Mouse (Mus musculus) C2C12 (cell line): ENCODE measurements at regions not wholly inside any gene's neighbourhood (a gene's known extent, or its start where the extent isn't known, plus 50 kb on each side); places are given as distances from the start of the nearest gene placed in this dataset.

Experiments
- H3K27me3 ChIP-seq: one replicate; pipeline ENCODE4 v1.6.1; 2011; ENCODE audit not compliant: control insufficient read depth, insufficient read depth, insufficient read length
- H3K36me3 ChIP-seq: one replicate; pipeline ENCODE4 v1.6.1; 2011; ENCODE audit not compliant: control insufficient read depth, insufficient read depth
- H3K4me3 ChIP-seq: one replicate; pipeline ENCODE4 v1.5.1; 2011; ENCODE audit warnings: mild to moderate bottlenecking, control low read depth; ENCODE audit not compliant: poor library complexity, insufficient read depth, severe bottlenecking
- H3K79me2 ChIP-seq: one replicate; pipeline ENCODE4 v1.6.1; 2011; ENCODE audit not compliant: control insufficient read depth, insufficient read depth
- H3K79me3 ChIP-seq: one replicate; pipeline ENCODE4 v1.6.1; 2011; ENCODE audit warnings: low read depth, control low read depth
- H3ac ChIP-seq: one replicate; pipeline ENCODE3; 2011; ENCODE audit warnings: low read depth; ENCODE audit not compliant: control insufficient read depth, insufficient read length
- CEBPB ChIP-seq: IDR thresholded peaks from one replicate; pipeline ENCODE4 v1.6.1; 2011; ENCODE audit warnings: low read depth, mild to moderate bottlenecking, control low read depth, moderate library complexity
- CTCF ChIP-seq: IDR thresholded peaks from one replicate; pipeline ENCODE4 v1.5.1; 2011; ENCODE audit not compliant: control insufficient read depth, insufficient read depth, insufficient read length
- FOSL1 ChIP-seq: IDR thresholded peaks from one replicate; pipeline ENCODE4 v1.8.0; 2011; ENCODE audit warnings: mild to moderate bottlenecking, low read length; ENCODE audit not compliant: poor library complexity, insufficient read depth, severe bottlenecking
- MAX ChIP-seq: IDR thresholded peaks from one replicate; pipeline ENCODE4 v1.6.1; 2011; ENCODE audit warnings: mild to moderate bottlenecking, control low read depth
- MYOD1 ChIP-seq: IDR thresholded peaks from one replicate; pipeline ENCODE4 v1.6.1; 2011; ENCODE audit warnings: low read depth; ENCODE audit not compliant: control insufficient read depth, insufficient read length
- MYOG ChIP-seq: IDR thresholded peaks from one replicate; pipeline ENCODE4 v1.6.1; 2011; ENCODE audit not compliant: control insufficient read depth, insufficient read length; ENCODE audit errors: extremely low read depth
- USF1 ChIP-seq: IDR thresholded peaks from one replicate; pipeline ENCODE4 v1.6.1; 2011; ENCODE audit warnings: low read depth, mild to moderate bottlenecking, control low read depth, moderate library complexity

- H3K79me2 ChIP-seq: no peaks in the 10 kb centered on the region
- no peaks in the 10 kb centered on the region for H3K36me3 ChIP-seq
- no peaks in the 10 kb centered on the region for H3K27me3 ChIP-seq
- no peak overlapping the region for H3ac ChIP-seq
- no peak overlapping the region for H3K4me3 ChIP-seq
- TF ChIP-seq CTCF: no peak
- TF ChIP-seq FOSL1: no peak
- no peak for TF ChIP-seq USF1
- TF ChIP-seq MAX: no peak
- no peak for TF ChIP-seq MYOD1
- TF ChIP-seq CEBPB: no peak
- no peak for TF ChIP-seq MYOG
- no peaks in the 10 kb centered on the region for H3K79me3 ChIP-seq
Observed at GRCm38 (mm10) chr15:25305801-25306200, 107.8 kb downstream of the Basp1 start.

- Histone ChIP-seq H3K36me3 (no peaks in the 10 kb centered on the region), H3K79me2 (no peaks in the 10 kb centered on the region), H3K27me3 (no peaks in the 10 kb centered on the region), H3K4me3 (no peak overlapping the region), H3ac (no peak overlapping the region), H3K79me3 (no peaks in the 10 kb centered on the region)
- TF ChIP-seq CEBPB: no peak
- no peak for TF ChIP-seq CTCF
- no peak for TF ChIP-seq FOSL1
- TF ChIP-seq MYOG: no peak
- TF ChIP-seq MYOD1: no peak
- no peak for TF ChIP-seq USF1
- no peak for TF ChIP-seq MAX
Observed at GRCm38 (mm10) chr15:25303379-25303778, 110.2 kb downstream of the Basp1 start.

GRCm38 (mm10) chr15:25302671-25303294 is 110.8 kb downstream of the Basp1 start:
- Histone ChIP-seq H3K4me3 (no peak overlapping the region), H3K79me3 (no peaks in the 10 kb centered on the region), H3ac (no peak overlapping the region), H3K27me3 (no peaks in the 10 kb centered on the region), H3K79me2 (no peaks in the 10 kb centered on the region), H3K36me3 (no peaks in the 10 kb centered on the region)
- TF ChIP-seq MAX (peak; percentile 94), USF1 (no peak), FOSL1 (peak; percentile 66), CEBPB (peak; percentile 41)

GRCm38 (mm10) chr15:25301810-25302209 is 111.8 kb downstream of the Basp1 start:
- H3K79me2 ChIP-seq: no peaks in the 10 kb centered on the region
- H3ac ChIP-seq: no peak overlapping the region
- H3K27me3 ChIP-seq: no peaks in the 10 kb centered on the region
- H3K36me3 ChIP-seq: no peaks in the 10 kb centered on the region
- no peak for TF ChIP-seq USF1
- TF ChIP-seq CEBPB: no peak
- TF ChIP-seq MYOD1: no peak
- TF ChIP-seq FOSL1: no peak
- TF ChIP-seq MYOG: no peak
- TF ChIP-seq CTCF: no peak
- no peak for TF ChIP-seq MAX
- H3K79me3 ChIP-seq: no peaks in the 10 kb centered on the region
- no peak overlapping the region for H3K4me3 ChIP-seq

GRCm38 (mm10) chr15:25297278-25297677 is 116.3 kb downstream of the Basp1 start:
- Histone ChIP-seq H3K36me3 (no peaks in the 10 kb centered on the region), H3K27me3 (no peaks in the 10 kb centered on the region), H3ac (no peak overlapping the region), H3K4me3 (no peak overlapping the region), H3K79me3 (no peaks in the 10 kb centered on the region), H3K79me2 (no peaks in the 10 kb centered on the region)
- no peak for TF ChIP-seq CEBPB
- TF ChIP-seq FOSL1: no peak
- no peak for TF ChIP-seq MYOD1
- TF ChIP-seq MAX: no peak
- no peak for TF ChIP-seq USF1
- TF ChIP-seq CTCF: no peak
- TF ChIP-seq MYOG: no peak

- TF ChIP-seq CEBPB (no peak), MYOD1 (no peak), USF1 (no peak), FOSL1 (no peak)
Observed at GRCm38 (mm10) chr15:25296714-25297113, 116.8 kb downstream of the Basp1 start.

More at GRCm38 (mm10) chr15:25296714-25297113, 116.8 kb downstream of the Basp1 start:
- no peak overlapping the region for H3K4me3 ChIP-seq
- no peaks in the 10 kb centered on the region for H3K27me3 ChIP-seq
- H3K36me3 ChIP-seq: no peaks in the 10 kb centered on the region
- H3K79me3 ChIP-seq: no peaks in the 10 kb centered on the region
- H3ac ChIP-seq: no peak overlapping the region
- H3K79me2 ChIP-seq: no peaks in the 10 kb centered on the region
